Mouse (Mus musculus): ENCODE measurements around the gene Zdhhc4. TPM values are rescaled to one million over a fixed set of nuclear protein-coding genes. Genes with fewer than 3 reads are reported as not detected.

The Zdhhc4 gene
- polyA plus RNA-seq, 1 experiment from 2014 or later: 78.1 TPM

DNA sequence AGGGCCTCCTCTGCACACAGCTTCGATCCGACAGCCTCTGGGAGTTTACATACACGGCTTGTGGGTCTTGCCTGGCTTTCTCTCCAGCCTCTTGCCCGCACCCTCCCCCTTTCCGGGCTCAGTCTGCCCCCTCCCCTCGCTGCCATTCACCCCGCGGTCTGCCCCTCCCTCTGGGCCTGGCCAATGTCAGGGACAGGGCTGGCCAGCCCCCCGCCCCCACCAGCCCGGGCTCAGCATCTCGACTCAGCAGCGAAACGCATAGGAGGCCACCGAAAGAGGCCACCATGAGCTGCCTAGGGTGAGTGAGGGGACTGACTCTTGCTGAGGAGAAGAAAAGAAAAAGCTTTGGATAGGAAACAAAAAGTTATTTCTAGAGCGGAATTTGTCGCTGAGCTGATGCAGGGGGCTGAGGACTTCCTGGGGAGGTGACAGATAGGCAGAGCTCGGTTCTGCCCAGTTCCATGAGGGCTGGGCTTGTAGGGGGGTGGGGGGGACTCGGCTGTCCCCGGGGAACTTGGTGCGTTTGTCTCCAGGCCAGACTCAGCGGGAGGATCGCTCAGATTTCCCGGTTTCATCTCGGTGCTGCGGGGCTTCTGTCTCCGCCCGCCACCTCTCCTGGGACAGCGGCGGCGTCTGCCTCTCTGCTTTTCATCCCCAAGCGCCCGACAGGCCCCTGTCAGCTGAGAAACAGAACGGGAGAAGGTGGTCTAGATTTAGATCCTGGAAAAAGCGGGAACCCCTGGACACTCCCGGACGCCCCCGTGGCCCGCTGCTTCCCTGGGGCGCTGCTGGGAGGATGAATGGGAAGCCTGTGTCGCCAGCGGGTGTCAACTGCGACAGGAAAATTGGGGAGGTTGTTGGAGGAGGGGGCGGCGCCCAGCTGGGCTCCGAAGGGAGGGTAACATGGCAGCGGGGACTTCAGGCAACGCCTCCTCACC lies 34.9 kb upstream of the Zdhhc4 start:
- no peaks in the 10 kb centered on the region for H3K9me3 ChIP-seq (ENCODE audit: control insufficient read depth, low read length)
- H3K9ac ChIP-seq: peak overlapping the region; percentile 62
- peaks cover 28% of the 10 kb centered on the region for H3K27me3 ChIP-seq (ENCODE audit: control insufficient read depth, insufficient read depth, low read length)
- peaks cover 7% of the 10 kb centered on the region for H3K4me1 ChIP-seq (replicated peaks; ENCODE audit: control insufficient read depth, insufficient read depth, low read length)
- H3K4me3 ChIP-seq (replicated peaks; ENCODE audit: low read length): peak overlapping the region; percentile 43
- DNase-seq (ENCODE audit: low spot score): peak; percentile 44
- peak; percentile 60; the same call in 1 of the 2 replicates for ATAC-seq (ENCODE audit: low FRiP score)
- peak overlapping the region; percentile 97 for H3K4me2 ChIP-seq (replicated peaks)
- no peaks in the 10 kb centered on the region for H3K36me3 ChIP-seq (replicated peaks; ENCODE audit: control insufficient read depth, insufficient read depth)
- H3K27ac ChIP-seq: no peak overlapping the region
- 1% methylated on average over 47 of the region's 47 CpGs for WGBS

DNA sequence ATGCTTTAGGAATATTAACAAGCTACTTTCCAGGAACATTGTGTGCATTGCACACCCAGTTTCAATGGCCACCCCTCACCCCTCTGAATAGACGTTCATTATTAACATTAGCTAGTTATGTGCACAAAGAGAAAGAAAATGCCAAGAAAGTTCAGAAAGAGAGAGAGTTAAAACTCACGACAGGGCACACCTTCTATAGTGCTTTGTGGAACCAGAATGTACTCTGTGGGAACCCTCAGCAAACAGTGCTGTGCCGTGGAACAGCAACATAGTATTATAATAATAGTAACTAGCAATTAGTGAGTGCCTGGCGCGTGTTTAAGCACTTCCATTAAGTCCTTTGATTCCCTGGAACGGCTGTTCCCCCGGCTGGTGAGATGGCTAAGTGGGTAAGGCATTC lies 32.4 kb upstream of the Zdhhc4 start:
- H3K27me3 ChIP-seq (ENCODE audit: control insufficient read depth, insufficient read depth, low read length): peaks cover 32% of the 10 kb centered on the region
- ATAC-seq (ENCODE audit: low FRiP score) (no peak), DNase-seq (ENCODE audit: low spot score) (no peak)
- no peaks in the 10 kb centered on the region for H3K36me3 ChIP-seq (replicated peaks; ENCODE audit: control insufficient read depth, insufficient read depth)
- no peak overlapping the region for H3K27ac ChIP-seq
- no peak overlapping the region for H3K4me2 ChIP-seq (replicated peaks)
- H3K9ac ChIP-seq: no peak overlapping the region
- H3K4me3 ChIP-seq (replicated peaks; ENCODE audit: low read length): no peak overlapping the region
- H3K9me3 ChIP-seq (ENCODE audit: control insufficient read depth, low read length): no peaks in the 10 kb centered on the region
- WGBS: 62% methylated on average over 7 of the region's 7 CpGs
- H3K4me1 ChIP-seq (replicated peaks; ENCODE audit: control insufficient read depth, insufficient read depth, low read length): peaks cover 15% of the 10 kb centered on the region

GRCm38 (mm10) chr5:143360000-143360399 lies 30.9 kb upstream of the Zdhhc4 start:
- no peak overlapping the region for H3K4me2 ChIP-seq (replicated peaks)
- 60% methylated on average over 5 of the region's 5 CpGs for WGBS
- H3K9ac ChIP-seq: no peak overlapping the region
- peaks cover 25% of the 10 kb centered on the region for H3K27me3 ChIP-seq (ENCODE audit: control insufficient read depth, insufficient read depth, low read length)
- no peak for ATAC-seq (ENCODE audit: low FRiP score)
- H3K9me3 ChIP-seq (ENCODE audit: control insufficient read depth, low read length): no peaks in the 10 kb centered on the region
- no peak overlapping the region for H3K4me3 ChIP-seq (replicated peaks; ENCODE audit: low read length)
- H3K27ac ChIP-seq: no peak overlapping the region
- no peak for DNase-seq (ENCODE audit: low spot score)
- peaks cover 15% of the 10 kb centered on the region for H3K4me1 ChIP-seq (replicated peaks; ENCODE audit: control insufficient read depth, insufficient read depth, low read length)
- no peaks in the 10 kb centered on the region for H3K36me3 ChIP-seq (replicated peaks; ENCODE audit: control insufficient read depth, insufficient read depth)

DNA sequence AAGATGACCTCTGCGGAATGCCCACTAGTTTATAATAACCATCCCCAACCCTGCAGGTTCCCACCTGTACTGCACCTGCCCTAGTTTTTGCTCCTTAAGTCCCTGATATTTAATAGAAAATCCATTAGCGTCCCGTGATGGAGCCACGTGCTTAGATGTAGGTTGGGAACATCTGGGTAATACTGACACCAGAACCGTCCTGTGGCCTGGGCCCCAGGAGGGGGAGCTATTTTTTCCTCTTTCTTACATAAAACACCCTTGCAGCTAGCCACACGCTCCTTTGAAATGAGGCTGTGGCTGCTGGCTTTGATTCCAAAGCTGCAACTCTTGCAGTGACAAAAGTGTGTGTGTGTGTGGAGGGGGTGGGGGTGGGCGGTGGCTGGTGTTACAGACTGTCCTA lies 30.2 kb upstream of the Zdhhc4 start:
- no peak for DNase-seq (ENCODE audit: low spot score)
- Histone ChIP-seq H3K4me2 (replicated peaks) (no peak overlapping the region), H3K36me3 (replicated peaks; ENCODE audit: control insufficient read depth, insufficient read depth) (no peaks in the 10 kb centered on the region), H3K27me3 (ENCODE audit: control insufficient read depth, insufficient read depth, low read length) (peaks cover 21% of the 10 kb centered on the region), H3K27ac (no peak overlapping the region), H3K4me1 (replicated peaks; ENCODE audit: control insufficient read depth, insufficient read depth, low read length) (peaks cover 15% of the 10 kb centered on the region), H3K9me3 (ENCODE audit: control insufficient read depth, low read length) (no peaks in the 10 kb centered on the region), H3K4me3 (replicated peaks; ENCODE audit: low read length) (no peak overlapping the region), H3K9ac (no peak overlapping the region)
- ATAC-seq (ENCODE audit: low FRiP score): no peak
- WGBS: 39% methylated on average over 7 of the region's 7 CpGs

GRCm38 (mm10) chr5:143357564-143357963 lies 28.5 kb upstream of the Zdhhc4 start:
- H3K27ac ChIP-seq: no peak overlapping the region
- WGBS: 5% methylated on average over 26 of the region's 28 CpGs
- peak overlapping the region; percentile 44 for H3K9ac ChIP-seq
- DNase-seq (ENCODE audit: low spot score) (no peak), ATAC-seq (ENCODE audit: low FRiP score) (no peak)
- peaks cover 2% of the 10 kb centered on the region; the same call in 1 of the 2 replicates for H3K9me3 ChIP-seq (ENCODE audit: control insufficient read depth, low read length)
- H3K4me1 ChIP-seq (replicated peaks; ENCODE audit: control insufficient read depth, insufficient read depth, low read length): 0 out of 2 replicates have a peak, but pooled peaks cover 7% of the 10 kb centered on the region
- H3K27me3 ChIP-seq (ENCODE audit: control insufficient read depth, insufficient read depth, low read length): peaks cover 21% of the 10 kb centered on the region
- H3K4me3 ChIP-seq (replicated peaks; ENCODE audit: low read length): peak overlapping the region; percentile 19
- peak overlapping the region; percentile 46 for H3K4me2 ChIP-seq (replicated peaks)
- H3K36me3 ChIP-seq (replicated peaks; ENCODE audit: control insufficient read depth, insufficient read depth): no peaks in the 10 kb centered on the region

- WGBS: 22% methylated on average over 17 of the region's 17 CpGs
Observed at GRCm38 (mm10) chr5:143356686-143357388, 27.8 kb upstream of the Zdhhc4 start, which contains the start of gene Grid2ip. Grid2ip (plus strand) TSS chr5:143357338.

GRCm38 (mm10) chr5:143356017-143356416 lies 27.0 kb upstream of the Zdhhc4 start:
- WGBS: 30% methylated on average over 5 of the region's 5 CpGs
- Histone ChIP-seq H3K4me1 (replicated peaks; ENCODE audit: control insufficient read depth, insufficient read depth, low read length) (0 out of 2 replicates have a peak, but pooled peaks cover 7% of the 10 kb centered on the region), H3K36me3 (replicated peaks; ENCODE audit: control insufficient read depth, insufficient read depth) (no peaks in the 10 kb centered on the region), H3K4me3 (replicated peaks; ENCODE audit: low read length) (no peak overlapping the region), H3K27me3 (ENCODE audit: control insufficient read depth, insufficient read depth, low read length) (peaks cover 21% of the 10 kb centered on the region), H3K9me3 (ENCODE audit: control insufficient read depth, low read length) (peaks cover 5% of the 10 kb centered on the region; the same call in 1 of the 2 replicates), H3K27ac (no peak overlapping the region), H3K9ac (no peak overlapping the region), H3K4me2 (replicated peaks) (no peak overlapping the region)
- no peak for DNase-seq (ENCODE audit: low spot score)
- ATAC-seq (ENCODE audit: low FRiP score): no peak

More at GRCm38 (mm10) chr5:143356686-143357388, 27.8 kb upstream of the Zdhhc4 start, which contains the start of gene Grid2ip:
- H3K4me3 ChIP-seq (replicated peaks; ENCODE audit: low read length): peak within 1 kb of the TSS; percentile 19
- 0 out of 2 replicates have a peak, but pooled peaks cover 7% of the 10 kb centered on the region for H3K4me1 ChIP-seq (replicated peaks; ENCODE audit: control insufficient read depth, insufficient read depth, low read length)
- DNase-seq (ENCODE audit: low spot score) (no peak), ATAC-seq (ENCODE audit: low FRiP score) (no peak)
- no peak within 1 kb of the TSS for H3K27ac ChIP-seq
- peak within 1 kb of the TSS; percentile 44 for H3K9ac ChIP-seq
- H3K9me3 ChIP-seq (ENCODE audit: control insufficient read depth, low read length): peaks cover 5% of the 10 kb centered on the region; the same call in 1 of the 2 replicates
- peaks cover 21% of the 10 kb centered on the region for H3K27me3 ChIP-seq (ENCODE audit: control insufficient read depth, insufficient read depth, low read length)
- H3K36me3 ChIP-seq (replicated peaks; ENCODE audit: control insufficient read depth, insufficient read depth): no peaks in the 10 kb centered on the region
- H3K4me2 ChIP-seq (replicated peaks): peak within 1 kb of the TSS; percentile 46

- Histone ChIP-seq H3K9me3 (ENCODE audit: control insufficient read depth, low read length) (peaks cover 10% of the 10 kb centered on the region; the same call in 1 of the 2 replicates), H3K4me1 (replicated peaks; ENCODE audit: control insufficient read depth, insufficient read depth, low read length) (no peaks in the 10 kb centered on the region), H3K27ac (no peak overlapping the region), H3K36me3 (replicated peaks; ENCODE audit: control insufficient read depth, insufficient read depth) (no peaks in the 10 kb centered on the region), H3K9ac (no peak overlapping the region), H3K27me3 (ENCODE audit: control insufficient read depth, insufficient read depth, low read length) (no peaks in the 10 kb centered on the region), H3K4me3 (replicated peaks; ENCODE audit: low read length) (no peak overlapping the region), H3K4me2 (replicated peaks) (no peak overlapping the region)
- 68% methylated on average over 8 of the region's 8 CpGs for WGBS
- ATAC-seq (ENCODE audit: low FRiP score) (no peak), DNase-seq (ENCODE audit: low spot score) (no peak)
Observed at GRCm38 (mm10) chr5:143346367-143346766, 17.3 kb upstream of the Zdhhc4 start.

- Histone ChIP-seq H3K4me1 (replicated peaks; ENCODE audit: control insufficient read depth, insufficient read depth, low read length) (no peaks in the 10 kb centered on the region), H3K9ac (no peak overlapping the region), H3K4me3 (replicated peaks; ENCODE audit: low read length) (no peak overlapping the region), H3K4me2 (replicated peaks) (no peak overlapping the region), H3K36me3 (replicated peaks; ENCODE audit: control insufficient read depth, insufficient read depth) (no peaks in the 10 kb centered on the region), H3K27me3 (ENCODE audit: control insufficient read depth, insufficient read depth, low read length) (no peaks in the 10 kb centered on the region), H3K27ac (no peak overlapping the region), H3K9me3 (ENCODE audit: control insufficient read depth, low read length) (no peaks in the 10 kb centered on the region)
- 62% methylated on average over 6 of the region's 6 CpGs for WGBS
- no peak for ATAC-seq (ENCODE audit: low FRiP score)
- no peak for DNase-seq (ENCODE audit: low spot score)
Observed at GRCm38 (mm10) chr5:143339603-143340002, 10.5 kb upstream of the Zdhhc4 start.

All from hindbrain, embryonic 14.5 days (tissue).